In genomic region chr8:122343341-122343740, GRCm38 (mm10) we compare ENCODE assay signal across 7 mouse cellular contexts. TPM values are rescaled to one million over a fixed set of nuclear protein-coding genes. Genes with fewer than 3 reads are reported as not detected.
DNase-seq lines count a peak whose midpoint lies in the region; ATAC-seq and TF ChIP-seq lines count a peak whose summit lies in the region.

No protein-coding gene starts in this region.

- peak overlapping the region; percentile 30 for H3K4me3 ChIP-seq in kidney, postnatal 0 days (replicated peaks; ENCODE audit: low read depth, low read length)
- peak overlapping the region; percentile 22 for H3K4me3 ChIP-seq in limb, embryonic 11.5 days (ENCODE audit: low read depth, low read length)
- H3K4me3 ChIP-seq in olfactory bulb, adult 2 months (ENCODE audit: insufficient read depth, low read depth, low read length), result peak overlapping the region; percentile 3; the same call in 1 of the 2 replicates

- DNase-seq in kidney, postnatal 0 days (ENCODE audit: low spot score), result no peak
- no peak for DNase-seq in kidney, postnatal 10 days
- no peak for DNase-seq in limb, embryonic 11.5 days (ENCODE audit: low spot score)
- no peak for DNase-seq in layer of hippocampus, postnatal 25 days (ENCODE audit: extremely low spot score in 1 of 2, low spot score in 1 of 2)

- WGBS in kidney, postnatal 0 days, result 6% methylated on average over 11 of the region's 11 CpGs
- WGBS in limb, embryonic 11.5 days, result 9% methylated on average over 11 of the region's 11 CpGs
- 2% methylated on average over 11 of the region's 11 CpGs for WGBS in olfactory bulb, adult 2 months

- no peak for TF ChIP-seq CTCF in kidney, postnatal 0 days (IDR thresholded peaks at IDR 0.05; ENCODE audit: low read depth)
- TF ChIP-seq CTCF in olfactory bulb, adult 2 months (IDR thresholded peaks at IDR 0.05; ENCODE audit: insufficient read depth, low read depth, low read length), result no peak

- ATAC-seq in kidney, postnatal 0 days (replicated peaks; ENCODE audit: low FRiP score, low read depth), result no peak
- ATAC-seq in erythroid progenitor cell, adult 5-6 weeks (replicated peaks; ENCODE audit: low FRiP score, poor library complexity, severe bottlenecking), result peak; percentile 3; the same call in 1 of the 2 replicates
- ATAC-seq in limb, embryonic 11.5 days (ENCODE audit: insufficient number of reproducible peaks, low FRiP score, low TSS enrichment, low read depth), result no peak
- ATAC-seq in megakaryocyte progenitor cell, adult 5-6 weeks (replicated peaks; ENCODE audit: poor library complexity), result no peak

- H3K27ac ChIP-seq in kidney, postnatal 0 days, result 0 out of 2 replicates have a peak overlapping the region, but pooled peaks have one; percentile 13
- H3K27ac ChIP-seq in limb, embryonic 11.5 days (replicated peaks; ENCODE audit: low read depth, low read length), result no peak overlapping the region
- peak overlapping the region; percentile 73 for H3K27ac ChIP-seq in olfactory bulb, adult 2 months (ENCODE audit: insufficient read depth, low read depth, low read length)

- peaks cover 17% of the 10 kb centered on the region; the same call in 1 of the 2 replicates for H3K4me1 ChIP-seq in kidney, postnatal 0 days (replicated peaks; ENCODE audit: insufficient read depth, low read length)
- H3K4me1 ChIP-seq in limb, embryonic 11.5 days (ENCODE audit: control insufficient read depth, insufficient read depth, low read length), result peaks cover 7% of the 10 kb centered on the region; the same call in 1 of the 2 replicates
- H3K4me1 ChIP-seq in olfactory bulb, adult 2 months (ENCODE audit: control insufficient read depth, insufficient read depth, low read length), result peaks cover 41% of the 10 kb centered on the region

- no peak for TF ChIP-seq POLR2A in olfactory bulb, adult 2 months (IDR thresholded peaks at IDR 0.05; ENCODE audit: insufficient read depth, low read depth, low read length)

- H3K9me3 ChIP-seq in kidney, postnatal 0 days (replicated peaks; ENCODE audit: low read length), result no peaks in the 10 kb centered on the region
- H3K9me3 ChIP-seq in limb, embryonic 11.5 days (ENCODE audit: control insufficient read depth, low read length), result no peaks in the 10 kb centered on the region

- no peak overlapping the region for H3K9ac ChIP-seq in kidney, postnatal 0 days (ENCODE audit: low read depth, low read length)
- no peak overlapping the region for H3K9ac ChIP-seq in limb, embryonic 11.5 days (ENCODE audit: low read length)

- H3K27me3 ChIP-seq in kidney, postnatal 0 days (ENCODE audit: insufficient read depth, low read length), result no peaks in the 10 kb centered on the region
- peaks cover 22% of the 10 kb centered on the region for H3K27me3 ChIP-seq in limb, embryonic 11.5 days (ENCODE audit: control insufficient read depth, insufficient read depth, low read length)

- H3K4me2 ChIP-seq in kidney, postnatal 0 days (ENCODE audit: low read length), result peak overlapping the region; percentile 57
- H3K4me2 ChIP-seq in limb, embryonic 11.5 days (ENCODE audit: low read depth, severe bottlenecking), result peak overlapping the region; percentile 59

- H3K36me3 ChIP-seq in kidney, postnatal 0 days (ENCODE audit: insufficient read depth, low read length), result 0 out of 2 replicates have a peak, but pooled peaks cover 5% of the 10 kb centered on the region
- no peaks in the 10 kb centered on the region for H3K36me3 ChIP-seq in limb, embryonic 11.5 days (ENCODE audit: control insufficient read depth, insufficient read depth, low read length)

RNA-seq across cellular contexts. Expression of gene Trhr2, which starts 17.2 kb away (rescaled TPM):
- polyA plus RNA-seq in kidney, postnatal 0 days (2015; fragmentation: Nextera tagmentation; extraction: Ambion mirVana), result not detected in 2 replicates
- not detected in 2 replicates for total RNA-seq in erythroid progenitor cell, adult 5-6 weeks (2015; ENCODE audit: low replicate concordance)
- not detected in 2 replicates for total RNA-seq in erythroid progenitor cell, adult 5-6 weeks (2017; ENCODE audit: low replicate concordance)
- not detected in 2 replicates for polyA plus RNA-seq in limb, embryonic 11.5 days (2014; fragmentation: Nextera tagmentation; extraction: Ambion mirVana)
- not detected in 2 replicates for polyA plus RNA-seq in olfactory bulb, adult 2 months (2012; ENCODE audit: insufficient read depth, insufficient read length, low replicate concordance, missing spikeins)
- total RNA-seq in layer of hippocampus, postnatal 25 days (2021), result under 1 TPM; 0.79 to 0.92 TPM
- total RNA-seq in megakaryocyte progenitor cell, adult 5-6 weeks (2015), result not detected in 2 replicates
- total RNA-seq in megakaryocyte progenitor cell, adult 5-6 weeks (2017), result not detected in 2 replicates

RNA-seq across cellular contexts. Expression of gene Zc3h18, which starts 33.1 kb away (rescaled TPM):
- polyA plus RNA-seq in kidney, postnatal 0 days (2015; fragmentation: Nextera tagmentation; extraction: Ambion mirVana), result 33.7 and 35.1 TPM in 2 replicates
- 32.3 and 32.8 TPM in 2 replicates for total RNA-seq in erythroid progenitor cell, adult 5-6 weeks (2015; ENCODE audit: low replicate concordance)
- 57.9 and 58.0 TPM in 2 replicates for total RNA-seq in erythroid progenitor cell, adult 5-6 weeks (2017; ENCODE audit: low replicate concordance)
- 45.8 and 52.6 TPM in 2 replicates for polyA plus RNA-seq in limb, embryonic 11.5 days (2014; fragmentation: Nextera tagmentation; extraction: Ambion mirVana)
- not detected in 2 replicates for polyA plus RNA-seq in olfactory bulb, adult 2 months (2012; ENCODE audit: insufficient read depth, insufficient read length, low replicate concordance, missing spikeins)
- 10 to 100 TPM; 32.8 to 38.5 TPM for total RNA-seq in layer of hippocampus, postnatal 25 days (2021)
- total RNA-seq in megakaryocyte progenitor cell, adult 5-6 weeks (2015), result 26.1 and 27.2 TPM in 2 replicates
- 55.6 and 67.3 TPM in 2 replicates for total RNA-seq in megakaryocyte progenitor cell, adult 5-6 weeks (2017)
